Mouse (Mus musculus): Measurements from ENCODE around the gene Mif.
A peak's percentile ranks its signal among the peaks of the same experiment; 100 is the strongest.

The Mif gene

DNA sequence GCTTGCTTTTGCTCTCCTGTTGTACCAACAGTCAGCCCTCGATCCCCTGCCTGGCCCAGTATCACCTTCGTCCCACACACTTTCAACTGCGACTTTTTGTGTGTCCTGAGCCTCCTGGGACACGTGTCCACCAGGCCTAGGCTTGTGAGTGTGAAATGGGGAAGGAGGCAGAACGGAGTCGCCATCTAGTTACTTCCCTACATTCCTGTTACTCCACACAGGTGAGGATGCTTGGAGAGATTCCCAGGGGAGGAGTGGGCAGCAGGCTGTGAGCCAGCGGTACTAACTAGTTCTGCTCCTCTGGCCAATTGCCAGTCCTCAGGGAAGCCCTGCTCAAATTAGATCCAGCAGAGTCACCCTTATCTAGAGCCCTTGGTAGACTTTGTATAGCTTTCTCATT lies 706 bp upstream of the Mif start:
- Histone ChIP-seq H3K4me3 (replicated peaks; ENCODE audit: low read length) (peak overlapping the region; percentile 90), H3K36me3 (ENCODE audit: insufficient read depth, low read length) (peaks cover 35% of the 10 kb centered on the region), H3K9me3 (ENCODE audit: low read length) (peaks cover 28% of the 10 kb centered on the region), H3K4me1 (replicated peaks; ENCODE audit: low read depth, low read length) (peaks cover 49% of the 10 kb centered on the region), H3K27me3 (ENCODE audit: insufficient read depth, low read length) (no peaks in the 10 kb centered on the region)
- TF ChIP-seq CTCF (conservative IDR thresholded peaks at IDR 0.05; ENCODE audit: low read length), result no peak
- no peak for TF ChIP-seq NANOG (IDR thresholded peaks at IDR 0.05; ENCODE audit: borderline replicate concordance, low read length)
- TF ChIP-seq POU5F1 (IDR thresholded peaks at IDR 0.05; ENCODE audit: borderline replicate concordance, low read length), result no peak

DNA sequence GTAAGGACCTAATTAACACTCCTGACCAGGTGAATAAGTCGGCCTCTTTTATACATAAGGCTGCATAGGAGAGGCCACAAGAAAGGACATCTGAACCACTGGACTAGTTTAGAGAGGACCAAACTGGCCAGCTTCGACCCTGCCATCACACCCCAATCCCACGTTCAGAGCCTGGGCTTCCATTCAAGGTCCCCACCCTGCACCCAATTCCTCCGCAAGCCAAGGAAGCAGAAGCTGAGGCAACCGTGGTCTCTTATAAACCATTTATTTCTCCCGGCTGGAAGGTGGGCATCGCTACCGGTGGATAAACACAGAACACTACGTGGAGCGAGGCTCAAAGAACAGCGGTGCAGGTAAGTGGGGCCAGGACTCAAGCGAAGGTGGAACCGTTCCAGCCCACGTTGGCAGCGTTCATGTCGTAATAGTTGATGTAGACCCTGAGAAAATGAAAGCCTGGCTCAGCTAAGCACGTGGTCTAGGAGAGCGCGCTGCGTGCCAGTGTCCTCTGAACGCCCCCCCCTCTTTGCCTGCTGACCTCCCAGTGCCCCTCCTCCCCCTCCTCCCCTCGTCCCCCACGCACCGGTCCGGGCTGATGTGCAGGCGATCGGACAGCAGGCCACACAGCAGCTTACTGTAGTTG lies 813 bp downstream of the Mif start:
- H3K4me3 ChIP-seq (replicated peaks; ENCODE audit: low read length), result peak overlapping the region; percentile 90
- H3K36me3 ChIP-seq (ENCODE audit: insufficient read depth, low read length), result peaks cover 35% of the 10 kb centered on the region
- peaks cover 58% of the 10 kb centered on the region for H3K4me1 ChIP-seq (replicated peaks; ENCODE audit: low read depth, low read length)
- TF ChIP-seq NANOG (IDR thresholded peaks at IDR 0.05; ENCODE audit: borderline replicate concordance, low read length), result no peak
- TF ChIP-seq CTCF (conservative IDR thresholded peaks at IDR 0.05; ENCODE audit: low read length), result no peak
- H3K9me3 ChIP-seq (ENCODE audit: low read length), result peaks cover 28% of the 10 kb centered on the region
- H3K27me3 ChIP-seq (ENCODE audit: insufficient read depth, low read length), result no peaks in the 10 kb centered on the region

DNA sequence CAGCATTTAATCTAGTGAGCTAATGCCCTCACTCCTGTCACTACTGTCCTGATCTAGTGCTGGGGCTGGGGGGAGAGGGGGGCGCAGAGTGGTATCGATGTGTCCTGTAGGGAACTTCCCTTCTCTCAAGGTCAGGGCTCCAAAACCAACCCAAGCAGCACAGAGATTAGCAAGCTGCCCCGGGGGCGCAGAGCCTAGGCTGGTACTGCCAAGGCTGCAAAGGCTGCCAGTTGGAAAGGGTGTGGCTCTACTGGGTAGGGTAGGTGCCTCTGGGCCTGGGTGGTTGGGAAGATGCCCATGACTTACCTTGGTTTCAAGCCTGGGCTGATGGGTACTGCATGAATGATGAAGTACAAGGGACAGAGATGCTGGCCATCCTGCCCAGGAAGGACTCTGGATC lies 2.4 kb downstream of the Mif start:
- H3K9me3 ChIP-seq (ENCODE audit: low read length), result peaks cover 13% of the 10 kb centered on the region
- peaks cover 35% of the 10 kb centered on the region for H3K36me3 ChIP-seq (ENCODE audit: insufficient read depth, low read length)
- peaks cover 66% of the 10 kb centered on the region for H3K4me1 ChIP-seq (replicated peaks; ENCODE audit: low read depth, low read length)
- TF ChIP-seq NANOG (IDR thresholded peaks at IDR 0.05; ENCODE audit: borderline replicate concordance, low read length), result no peak
- no peak for TF ChIP-seq CTCF (conservative IDR thresholded peaks at IDR 0.05; ENCODE audit: low read length)
- TF ChIP-seq POU5F1 (IDR thresholded peaks at IDR 0.05; ENCODE audit: borderline replicate concordance, low read length), result no peak
- peak overlapping the region; percentile 90 for H3K4me3 ChIP-seq (replicated peaks; ENCODE audit: low read length)
- H3K27me3 ChIP-seq (ENCODE audit: insufficient read depth, low read length), result no peaks in the 10 kb centered on the region

DNA sequence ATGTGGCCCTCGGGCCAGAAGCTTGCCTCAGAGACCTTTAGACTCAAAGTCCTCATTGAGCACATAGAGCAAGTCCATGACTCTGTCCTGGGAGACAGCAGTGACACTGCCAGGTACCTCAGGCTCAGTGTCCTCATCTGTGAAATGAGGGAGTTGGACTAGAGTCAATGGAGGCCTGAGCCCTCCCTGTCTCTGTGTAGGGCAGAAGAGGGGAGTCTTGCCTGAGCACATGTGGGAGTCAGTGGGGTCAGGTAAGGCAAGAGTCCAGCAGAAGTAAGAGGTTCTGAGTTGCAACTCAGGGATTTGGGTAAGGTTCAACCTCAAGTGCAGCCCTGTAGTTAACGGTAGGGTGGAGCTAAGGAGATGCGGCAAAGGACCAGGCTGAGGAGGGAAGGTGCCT lies 3.1 kb downstream of the Mif start:
- TF ChIP-seq NANOG (IDR thresholded peaks at IDR 0.05; ENCODE audit: borderline replicate concordance, low read length) (no peak), CTCF (conservative IDR thresholded peaks at IDR 0.05; ENCODE audit: low read length) (no peak), POU5F1 (IDR thresholded peaks at IDR 0.05; ENCODE audit: borderline replicate concordance, low read length) (no peak)
- Histone ChIP-seq H3K4me3 (replicated peaks; ENCODE audit: low read length) (peak overlapping the region; percentile 90), H3K36me3 (ENCODE audit: insufficient read depth, low read length) (peaks cover 35% of the 10 kb centered on the region), H3K27me3 (ENCODE audit: insufficient read depth, low read length) (no peaks in the 10 kb centered on the region), H3K4me1 (replicated peaks; ENCODE audit: low read depth, low read length) (peaks cover 72% of the 10 kb centered on the region), H3K9me3 (ENCODE audit: low read length) (peaks cover 7% of the 10 kb centered on the region)

DNA sequence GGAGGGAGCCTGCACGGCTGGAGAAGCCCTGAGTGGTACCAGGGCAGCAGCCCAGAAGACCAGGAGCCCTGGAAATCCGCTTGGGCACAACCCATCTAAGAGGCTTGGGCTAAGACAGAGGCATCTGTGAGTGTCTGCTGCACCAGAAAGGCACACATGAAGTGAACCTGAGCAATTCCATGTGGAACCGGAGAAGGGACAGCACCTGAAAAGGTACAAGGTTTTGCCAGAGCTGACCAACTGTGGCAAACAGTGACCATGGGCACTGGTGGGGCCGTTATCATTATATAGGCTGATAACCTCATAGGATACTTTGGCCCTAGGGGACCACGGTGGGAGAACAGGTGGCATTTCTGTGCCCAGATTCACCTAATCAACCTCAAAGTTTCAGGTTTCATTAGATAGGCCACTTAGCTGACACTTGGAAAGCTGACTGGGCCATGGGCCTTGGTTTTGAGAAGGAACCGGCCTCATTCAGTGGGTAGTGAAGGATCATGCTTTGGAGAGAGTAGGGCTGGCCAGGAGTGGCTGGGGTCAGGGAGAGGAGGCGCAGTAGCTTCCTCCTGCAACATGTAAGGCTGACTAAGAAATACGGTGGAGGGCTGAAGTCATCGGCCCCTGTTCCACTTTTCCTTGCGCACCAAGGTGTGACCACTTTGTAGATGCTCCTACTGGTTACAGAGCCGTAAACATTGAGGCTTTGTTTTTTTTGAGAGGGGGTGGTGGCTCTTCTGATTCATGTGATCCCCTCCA lies 3.7 kb downstream of the Mif start:
- no peak overlapping the region for H3K4me3 ChIP-seq (replicated peaks; ENCODE audit: low read length)
- H3K4me1 ChIP-seq (replicated peaks; ENCODE audit: low read depth, low read length), result peaks cover 73% of the 10 kb centered on the region
- H3K27me3 ChIP-seq (ENCODE audit: insufficient read depth, low read length), result no peaks in the 10 kb centered on the region
- no peak for TF ChIP-seq NANOG (IDR thresholded peaks at IDR 0.05; ENCODE audit: borderline replicate concordance, low read length)
- no peak for TF ChIP-seq CTCF (conservative IDR thresholded peaks at IDR 0.05; ENCODE audit: low read length)
- no peak for TF ChIP-seq POU5F1 (IDR thresholded peaks at IDR 0.05; ENCODE audit: borderline replicate concordance, low read length)
- H3K36me3 ChIP-seq (ENCODE audit: insufficient read depth, low read length), result peaks cover 35% of the 10 kb centered on the region
- peaks cover under 1% of the 10 kb centered on the region; the same call in 1 of the 2 replicates for H3K9me3 ChIP-seq (ENCODE audit: low read length)

DNA sequence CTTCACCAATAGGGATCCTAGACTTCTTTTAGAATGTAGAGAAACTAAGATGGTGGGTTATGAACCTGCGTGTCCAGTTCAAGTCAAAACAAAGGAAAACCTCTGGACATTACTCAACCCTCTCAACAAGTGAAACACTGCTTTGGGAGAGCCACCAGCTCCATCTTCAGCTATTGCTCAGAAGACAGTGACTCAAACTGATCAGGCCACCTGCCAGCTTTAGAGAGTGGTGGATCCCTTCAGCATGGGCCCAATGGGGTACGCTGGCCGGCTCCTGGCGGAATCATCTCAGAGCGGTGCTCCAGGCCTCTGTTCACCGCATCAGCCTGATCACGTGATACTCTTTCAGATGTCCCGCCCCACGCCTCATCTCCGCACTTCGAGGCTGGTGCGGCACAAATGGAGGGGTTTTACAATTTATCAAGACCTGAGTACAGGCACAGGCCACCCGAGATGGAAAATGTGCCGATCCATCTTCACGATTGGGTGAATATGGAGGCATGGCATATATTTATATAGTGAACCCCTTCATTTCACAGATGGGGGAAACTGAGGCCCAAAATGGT lies 4.5 kb downstream of the Mif start:
- no peak overlapping the region for H3K4me3 ChIP-seq (replicated peaks; ENCODE audit: low read length)
- no peaks in the 10 kb centered on the region for H3K9me3 ChIP-seq (ENCODE audit: low read length)
- peaks cover 73% of the 10 kb centered on the region for H3K4me1 ChIP-seq (replicated peaks; ENCODE audit: low read depth, low read length)
- TF ChIP-seq CTCF (conservative IDR thresholded peaks at IDR 0.05; ENCODE audit: low read length) (no peak), NANOG (IDR thresholded peaks at IDR 0.05; ENCODE audit: borderline replicate concordance, low read length) (no peak), POU5F1 (IDR thresholded peaks at IDR 0.05; ENCODE audit: borderline replicate concordance, low read length) (no peak)
- no peaks in the 10 kb centered on the region for H3K27me3 ChIP-seq (ENCODE audit: insufficient read depth, low read length)
- peaks cover 35% of the 10 kb centered on the region for H3K36me3 ChIP-seq (ENCODE audit: insufficient read depth, low read length)

DNA sequence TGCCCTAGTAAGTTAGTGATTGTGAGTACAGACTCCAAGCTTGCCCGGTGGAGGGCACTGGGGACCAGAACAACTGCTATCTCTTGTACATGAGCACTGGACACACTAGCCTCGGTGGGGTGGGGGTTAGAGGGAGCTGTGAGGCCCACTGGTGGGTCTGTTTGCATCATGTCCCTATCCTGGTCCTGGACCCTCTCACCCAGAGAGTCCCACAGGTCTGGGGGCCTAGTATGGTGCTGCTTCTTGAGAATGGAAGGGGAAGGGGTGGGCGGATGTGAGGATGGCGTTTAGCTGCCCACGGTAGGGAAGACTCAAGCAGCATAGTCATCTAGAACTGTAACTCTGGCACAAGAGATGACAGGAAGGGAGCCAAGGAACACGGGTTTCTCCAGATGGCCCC lies 5.2 kb downstream of the Mif start:
- TF ChIP-seq NANOG (IDR thresholded peaks at IDR 0.05; ENCODE audit: borderline replicate concordance, low read length), result no peak
- no peak for TF ChIP-seq CTCF (conservative IDR thresholded peaks at IDR 0.05; ENCODE audit: low read length)
- TF ChIP-seq POU5F1 (IDR thresholded peaks at IDR 0.05; ENCODE audit: borderline replicate concordance, low read length), result no peak
- no peak overlapping the region for H3K4me3 ChIP-seq (replicated peaks; ENCODE audit: low read length)
- no peaks in the 10 kb centered on the region for H3K27me3 ChIP-seq (ENCODE audit: insufficient read depth, low read length)
- H3K4me1 ChIP-seq (replicated peaks; ENCODE audit: low read depth, low read length), result peaks cover 77% of the 10 kb centered on the region
- H3K36me3 ChIP-seq (ENCODE audit: insufficient read depth, low read length), result peaks cover 35% of the 10 kb centered on the region
- no peaks in the 10 kb centered on the region for H3K9me3 ChIP-seq (ENCODE audit: low read length)

DNA sequence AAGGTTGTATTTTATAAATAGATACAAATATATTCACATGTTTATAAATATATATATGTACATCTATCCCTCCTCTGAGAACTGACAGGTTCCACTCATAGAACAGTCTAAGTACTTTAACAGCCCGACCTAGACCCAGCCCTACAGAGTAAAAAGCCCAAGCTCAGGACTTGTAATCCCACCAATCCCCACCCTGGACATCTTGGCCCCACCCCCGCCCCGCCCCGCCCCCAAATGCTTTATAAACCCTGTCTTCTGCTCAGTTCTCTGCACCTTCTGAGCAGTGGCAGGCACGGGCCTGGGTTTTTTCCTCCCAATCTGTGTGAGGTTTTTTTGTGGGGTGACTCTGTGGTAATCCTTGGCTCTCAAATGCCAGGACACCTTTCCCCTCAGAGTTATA lies 5.9 kb downstream of the Mif start:
- H3K27me3 ChIP-seq (ENCODE audit: insufficient read depth, low read length), result no peaks in the 10 kb centered on the region
- peaks cover 33% of the 10 kb centered on the region for H3K36me3 ChIP-seq (ENCODE audit: insufficient read depth, low read length)
- no peak for TF ChIP-seq CTCF (conservative IDR thresholded peaks at IDR 0.05; ENCODE audit: low read length)
- no peak for TF ChIP-seq NANOG (IDR thresholded peaks at IDR 0.05; ENCODE audit: borderline replicate concordance, low read length)
- TF ChIP-seq POU5F1 (IDR thresholded peaks at IDR 0.05; ENCODE audit: borderline replicate concordance, low read length), result no peak
- peaks cover 84% of the 10 kb centered on the region for H3K4me1 ChIP-seq (replicated peaks; ENCODE audit: low read depth, low read length)
- no peaks in the 10 kb centered on the region for H3K9me3 ChIP-seq (ENCODE audit: low read length)
- no peak overlapping the region for H3K4me3 ChIP-seq (replicated peaks; ENCODE audit: low read length)
